Mouse (Mus musculus) hindbrain, embryonic 12.5 days (tissue): ENCODE results near the gene Rsph3a. TPM values are rescaled to one million over a fixed set of nuclear protein-coding genes. Genes with fewer than 3 reads are reported as not detected.
"Not testable (repeated sequence)": the region's sequence is repeated elsewhere in the genome, so short reads cannot be mapped to it uniquely, and the experiment has no call there.

Source experiments
- ATAC-seq: fragments of 200-750 bp; cut with Nextera tagmentation; 2 replicates; pipeline ENCODE4 v1.8.0; 2017; ENCODE audit warnings: moderate TSS enrichment; ENCODE audit not compliant: low FRiP score
- H3K27ac ChIP-seq: fragments of 300-500 bp; sonication (generic); 2 replicates; pipeline ENCODE4 v1.5.1; 2016; ENCODE audit warnings: mild to moderate bottlenecking
- H3K27me3 ChIP-seq: fragments of 300-500 bp; sonication (generic); 2 replicates; pipeline ENCODE4 v1.6.1; 2016; ENCODE audit warnings: mild to moderate bottlenecking
- H3K36me3 ChIP-seq: fragments of 300-500 bp; sonication (generic); 2 replicates; pipeline ENCODE4 v1.6.1; 2016; ENCODE audit warnings: mild to moderate bottlenecking
- H3K4me1 ChIP-seq: fragments of 300-500 bp; sonication (generic); 2 replicates; pipeline ENCODE4 v1.6.1; 2016
- H3K4me2 ChIP-seq: fragments of 300-500 bp; sonication (generic); replicated peaks from 2 replicates; pipeline ENCODE4 v1.6.1; 2016; ENCODE audit warnings: mild to moderate bottlenecking
- H3K4me3 ChIP-seq: fragments of 300-500 bp; sonication (generic); 2 replicates; pipeline ENCODE4 v1.5.1; 2016; ENCODE audit warnings: mild to moderate bottlenecking
- H3K9ac ChIP-seq: fragments of 300-500 bp; sonication (generic); 2 replicates; pipeline ENCODE4 v1.6.1; 2016; ENCODE audit warnings: mild to moderate bottlenecking, moderate library complexity
- H3K9me3 ChIP-seq: fragments of 300-500 bp; sonication (generic); replicated peaks from 2 replicates; pipeline ENCODE4 v1.6.1; 2016; ENCODE audit warnings: mild to moderate bottlenecking
- WGBS: fragments of 180-500 bp; shearing (Covaris S2); methylation state at CpG from one replicate; pipeline ENCODE4 v1.1.7; 2016; 5-methylcytosine and 5-hydroxymethylcytosine counted together
- polyA plus RNA-seq: library from polyadenylated mRNA; unstranded; fragments of >200 nt; fragmentation: Nextera tagmentation; extraction: Ambion mirVana; gene quantifications from 2 replicates; pipeline ENCODE4 v1.2.1, GENCODE M21; 2016

The Rsph3a gene
- polyA plus RNA-seq, 1 experiment from 2014 or later, result 77.0 TPM

DNA sequence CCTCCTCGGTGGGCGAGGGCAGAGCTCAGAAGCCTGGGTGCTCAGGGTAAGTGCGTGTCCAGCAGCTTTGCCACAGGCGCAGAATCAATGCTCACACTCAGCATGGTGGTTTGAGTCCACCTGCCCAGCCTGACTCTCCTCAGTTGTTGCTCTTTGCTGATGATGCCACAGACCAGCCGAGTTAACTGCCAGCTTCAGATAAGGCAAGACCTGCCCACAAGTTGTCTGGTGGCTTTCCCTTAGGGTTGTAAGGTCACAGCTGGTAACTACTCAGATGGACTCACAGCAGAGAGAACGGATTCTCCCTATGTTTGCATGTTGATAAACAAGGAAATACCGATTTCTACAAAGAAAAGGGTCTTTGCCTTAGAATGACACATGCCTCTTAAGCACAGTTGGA, 64.2 kb downstream of the Rsph3a start:
- ATAC-seq, H3K4me1 ChIP-seq, H3K27ac ChIP-seq, H3K9me3 ChIP-seq, H3K27me3 ChIP-seq, H3K4me3 ChIP-seq, H3K36me3 ChIP-seq, H3K4me2 ChIP-seq, H3K9ac ChIP-seq: not testable (repeated sequence)
- 85% methylated on average over 6 of the region's 7 CpGs for WGBS

- not testable (repeated sequence) for H3K36me3 ChIP-seq, H3K4me2 ChIP-seq, H3K27ac ChIP-seq, H3K4me3 ChIP-seq, ATAC-seq, H3K9ac ChIP-seq, H3K4me1 ChIP-seq, H3K27me3 ChIP-seq, H3K9me3 ChIP-seq
- 93% methylated on average over 3 of the region's 4 CpGs for WGBS
Measured at GRCm38 (mm10) chr17:8013974-8014373, 68.6 kb downstream of the Rsph3a start.

DNA sequence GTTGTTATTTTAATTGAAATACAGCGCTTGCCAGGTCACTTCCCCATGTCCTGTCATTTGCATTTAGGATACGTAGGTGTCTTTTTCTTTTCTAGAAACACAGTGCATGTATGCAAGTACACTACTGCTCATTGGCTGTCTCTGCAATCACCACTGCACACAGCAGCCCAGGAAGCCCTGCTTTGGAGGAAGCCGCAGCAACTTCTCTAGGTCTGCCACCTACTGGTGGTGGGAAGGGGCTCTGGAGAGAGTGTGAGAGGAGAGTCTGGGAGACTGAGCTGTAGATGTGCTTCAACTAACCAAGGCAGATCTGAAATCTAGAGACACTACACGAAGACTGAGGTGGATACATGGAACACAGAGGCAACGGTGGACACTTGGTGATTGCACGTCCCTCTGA, 77.3 kb downstream of the Rsph3a start:
- H3K36me3 ChIP-seq, H3K9ac ChIP-seq, H3K9me3 ChIP-seq, H3K4me2 ChIP-seq, H3K4me1 ChIP-seq, H3K27me3 ChIP-seq, H3K4me3 ChIP-seq, H3K27ac ChIP-seq: not testable (repeated sequence)
- WGBS, result no CpG with 5 or more reads among the region's 6 CpGs
- ATAC-seq, result peak; percentile 53; the same call in 1 of the 2 replicates

GRCm38 (mm10) chr17:8027475-8028168, 82.2 kb downstream of the Rsph3a start:
- not testable (repeated sequence) for H3K4me3 ChIP-seq, H3K27ac ChIP-seq, H3K4me1 ChIP-seq, H3K27me3 ChIP-seq, H3K9ac ChIP-seq, H3K4me2 ChIP-seq, H3K36me3 ChIP-seq, H3K9me3 ChIP-seq
- no CpG with 5 or more reads among the region's 12 CpGs for WGBS
- ATAC-seq, result peak; percentile 82

Other genes with a start within 250 kb of the Rsph3a start
- 5.3 and 6.1 TPM in 2 replicates for gene Fndc1, start 118.3 kb upstream of the Rsph3a start, polyA plus RNA-seq
- gene Tagap, start 19.6 kb upstream of the Rsph3a start, polyA plus RNA-seq, result 0.26 and 0.63 TPM in 2 replicates
- 0.18 TPM in 1 of 2 replicates, not detected in the other for gene Gm49673, start 202.2 kb downstream of the Rsph3a start, polyA plus RNA-seq
- 16.5 and 21.6 TPM in 2 replicates for gene Rnaset2a, start 202.5 kb downstream of the Rsph3a start, polyA plus RNA-seq
- gene Fgfr1op, start 219.9 kb downstream of the Rsph3a start, polyA plus RNA-seq, result 34.6 TPM in 2 replicates